Mouse (Mus musculus) cerebellum, adult 2 months (tissue): Measurements from ENCODE around the gene Gm21885. TPM values are rescaled to one million over a fixed set of nuclear protein-coding genes. Genes with fewer than 3 reads are reported as not detected.
"Not testable (repeated sequence)": the region's sequence is repeated elsewhere in the genome, so short reads cannot be mapped to it uniquely, and the experiment has no call there.

Experiments used
- DNase-seq, 2 experiments: peaks; one replicate each; pipeline ENCODE4 v3.0.0; 2021
- H3K27ac ChIP-seq: fragments of 200-500 bp; 2 replicates; pipeline ENCODE4 v1.5.1; 2012; ENCODE audit warnings: low read length, control low read depth, inconsistent platforms; ENCODE audit not compliant: insufficient read depth
- H3K27me3 ChIP-seq: fragments of 200-500 bp; 2 replicates; pipeline ENCODE4 v1.6.1; 2012; ENCODE audit warnings: inconsistent platforms, mild to moderate bottlenecking, low read length, moderate library complexity; ENCODE audit not compliant: control insufficient read depth, insufficient read depth
- H3K4me1 ChIP-seq: fragments of 200-500 bp; 2 replicates; pipeline ENCODE4 v1.6.1; 2011; ENCODE audit warnings: low read length; ENCODE audit not compliant: control insufficient read depth, insufficient read depth
- H3K4me3 ChIP-seq: fragments of 200-500 bp; replicated peaks from 2 replicates; pipeline ENCODE3; 2011; ENCODE audit warnings: mild to moderate bottlenecking, low read depth, low read length, control low read depth; ENCODE audit not compliant: insufficient read depth
- CTCF ChIP-seq: fragments of 200-500 bp; IDR thresholded peaks from 2 replicates; pipeline ENCODE4 v1.5.1; 2011; ENCODE audit warnings: low read depth, mild to moderate bottlenecking, control low read depth, low read length, moderate library complexity, borderline replicate concordance; ENCODE audit not compliant: insufficient read depth
- POLR2A ChIP-seq: fragments of 200-500 bp; IDR thresholded peaks from 2 replicates; pipeline ENCODE4 v1.6.1; 2011; ENCODE audit warnings: low read length, control low read depth, borderline replicate concordance; ENCODE audit not compliant: insufficient read depth
- WGBS: fragments of 180-500 bp; shearing (Covaris S2); methylation state at CpG from one replicate; pipeline ENCODE4 v1.1.7; 2018; 5-methylcytosine and 5-hydroxymethylcytosine counted together
- polyA plus RNA-seq: library from polyadenylated mRNA; depleted of rRNA; stranded (reverse); fragments of >200 nt; gene quantifications from 2 replicates; pipeline ENCODE4 v1.2.3, GENCODE M21; 2012

The Gm21885 gene
- polyA plus RNA-seq, 1 experiment, result not detected

GRCm38 (mm10) chr11:94257987-94258386 is 23.7 kb upstream of the Gm21885 start:
- TF ChIP-seq CTCF (no peak), POLR2A (no peak)
- 15% methylated on average over 14 of the region's 14 CpGs for WGBS
- Histone ChIP-seq H3K27ac (no peak overlapping the region), H3K4me3 (no peak overlapping the region), H3K4me1 (no peaks in the 10 kb centered on the region), H3K27me3 (no peaks in the 10 kb centered on the region)
- DNase-seq, result no peak

- H3K4me1 ChIP-seq, result no peaks in the 10 kb centered on the region; the same call in 1 of the 2 replicates
- DNase-seq, result no peak
- H3K27ac ChIP-seq, result no peak overlapping the region
- TF ChIP-seq CTCF (no peak), POLR2A (no peak)
- H3K4me3 ChIP-seq, result no peak overlapping the region
- H3K27me3 ChIP-seq, result no peaks in the 10 kb centered on the region
- WGBS, result 79% methylated on average over 4 of the region's 4 CpGs
These were observed 21.9 kb upstream of the Gm21885 start for GRCm38 (mm10) chr11:94259814-94260213.

- Histone ChIP-seq H3K27ac (no peak overlapping the region), H3K27me3 (no peaks in the 10 kb centered on the region), H3K4me1 (no peaks in the 10 kb centered on the region; the same call in 1 of the 2 replicates), H3K4me3 (no peak overlapping the region)
- DNase-seq, result no peak
- no peak for TF ChIP-seq POLR2A
- no peak for TF ChIP-seq CTCF
- 62% methylated on average over 6 of the region's 6 CpGs for WGBS
These were observed 19.9 kb upstream of the Gm21885 start for GRCm38 (mm10) chr11:94261585-94262370.

- WGBS, result 2% methylated on average over 18 of the region's 18 CpGs
- no peaks in the 10 kb centered on the region; the same call in 1 of the 2 replicates for H3K4me1 ChIP-seq
- 0 out of 2 replicates have a peak overlapping the region, but pooled peaks have one; percentile 22 for H3K27ac ChIP-seq
- H3K4me3 ChIP-seq, result peak overlapping the region; percentile 61
- H3K27me3 ChIP-seq, result no peaks in the 10 kb centered on the region
- TF ChIP-seq CTCF, result peak; percentile 47; the same call in 1 of the 2 replicates
- TF ChIP-seq POLR2A, result no peak
- DNase-seq, result peak; percentile 70 to 73
These were observed 16.4 kb upstream of the Gm21885 start for GRCm38 (mm10) chr11:94265134-94265785.

GRCm38 (mm10) chr11:94266155-94266554 is 15.5 kb upstream of the Gm21885 start:
- H3K4me3 ChIP-seq, H3K27me3 ChIP-seq, H3K4me1 ChIP-seq, H3K27ac ChIP-seq, DNase-seq: not testable (repeated sequence)
- 88% methylated on average over 3 of the region's 3 CpGs for WGBS

- no peak overlapping the region for H3K27ac ChIP-seq
- no peaks in the 10 kb centered on the region for H3K27me3 ChIP-seq
- no peaks in the 10 kb centered on the region; the same call in 1 of the 2 replicates for H3K4me1 ChIP-seq
- no peak for DNase-seq
- TF ChIP-seq POLR2A, result no peak
- no peak for TF ChIP-seq CTCF
- H3K4me3 ChIP-seq, result no peak overlapping the region
These were observed 12.9 kb upstream of the Gm21885 start for GRCm38 (mm10) chr11:94268761-94269160.

GRCm38 (mm10) chr11:94269906-94270305 is 11.8 kb upstream of the Gm21885 start:
- WGBS, result 87% methylated on average over 7 of the region's 7 CpGs
- Histone ChIP-seq H3K27ac (no peak overlapping the region), H3K27me3 (no peaks in the 10 kb centered on the region), H3K4me1 (no peaks in the 10 kb centered on the region; the same call in 1 of the 2 replicates), H3K4me3 (no peak overlapping the region)
- DNase-seq, result no peak
- TF ChIP-seq CTCF (no peak), POLR2A (no peak)

GRCm38 (mm10) chr11:94271015-94271414 is 10.7 kb upstream of the Gm21885 start:
- no peaks in the 10 kb centered on the region for H3K4me1 ChIP-seq
- whole genome bisulfite sequencing, result 86% methylated on average over 2 of the region's 2 CpGs
- no peak for TF ChIP-seq POLR2A
- TF ChIP-seq CTCF, result no peak

More at GRCm38 (mm10) chr11:94271015-94271414, 10.7 kb upstream of the Gm21885 start:
- DNase-seq, result no peak
- Histone ChIP-seq H3K4me3 (no peak overlapping the region), H3K27ac (no peak overlapping the region), H3K27me3 (no peaks in the 10 kb centered on the region)
